Mouse (Mus musculus) olfactory bulb, adult 2 months (tissue): ENCODE results near the gene Nhej1. TPM values are rescaled to one million over a fixed set of nuclear protein-coding genes. Genes with fewer than 3 reads are reported as not detected.

ENCODE experiments used
- H3K27ac ChIP-seq: fragments of 200-500 bp; 2 replicates; pipeline ENCODE4 v1.5.1; 2012; ENCODE audit warnings: low read depth, low read length; ENCODE audit not compliant: insufficient read depth
- H3K4me1 ChIP-seq: fragments of 200-500 bp; 2 replicates; pipeline ENCODE4 v1.6.1; 2012; ENCODE audit warnings: low read length; ENCODE audit not compliant: control insufficient read depth, insufficient read depth
- H3K4me3 ChIP-seq: fragments of 200-500 bp; 2 replicates; pipeline ENCODE4 v1.5.1; 2012; ENCODE audit warnings: mild to moderate bottlenecking, low read depth, low read length, moderate library complexity; ENCODE audit not compliant: insufficient read depth
- CTCF ChIP-seq: fragments of 200-500 bp; IDR thresholded peaks from 2 replicates; pipeline ENCODE4 v1.5.1; 2012; ENCODE audit warnings: low read depth, mild to moderate bottlenecking, low read length, moderate library complexity; ENCODE audit not compliant: insufficient read depth
- POLR2A ChIP-seq: fragments of 200-500 bp; IDR thresholded peaks from 2 replicates; pipeline ENCODE4 v1.6.1; 2012; ENCODE audit warnings: mild to moderate bottlenecking, low read depth, low read length, moderate library complexity; ENCODE audit not compliant: insufficient read depth
- WGBS: fragments of 180-500 bp; shearing (Covaris S2); methylation state at CpG from one replicate; pipeline ENCODE4 v1.1.7; 2018; 5-methylcytosine and 5-hydroxymethylcytosine counted together
- polyA plus RNA-seq: library from polyadenylated mRNA; stranded (reverse); fragments of >200 nt; gene quantifications from 2 replicates; pipeline ENCODE4 v1.2.4, GENCODE M21; 2012; ENCODE audit warnings: low replicate concordance; ENCODE audit not compliant: missing spikeins, insufficient read depth, insufficient read length

Gene Nhej1
- polyA plus RNA-seq, 1 experiment = not detected

DNA sequence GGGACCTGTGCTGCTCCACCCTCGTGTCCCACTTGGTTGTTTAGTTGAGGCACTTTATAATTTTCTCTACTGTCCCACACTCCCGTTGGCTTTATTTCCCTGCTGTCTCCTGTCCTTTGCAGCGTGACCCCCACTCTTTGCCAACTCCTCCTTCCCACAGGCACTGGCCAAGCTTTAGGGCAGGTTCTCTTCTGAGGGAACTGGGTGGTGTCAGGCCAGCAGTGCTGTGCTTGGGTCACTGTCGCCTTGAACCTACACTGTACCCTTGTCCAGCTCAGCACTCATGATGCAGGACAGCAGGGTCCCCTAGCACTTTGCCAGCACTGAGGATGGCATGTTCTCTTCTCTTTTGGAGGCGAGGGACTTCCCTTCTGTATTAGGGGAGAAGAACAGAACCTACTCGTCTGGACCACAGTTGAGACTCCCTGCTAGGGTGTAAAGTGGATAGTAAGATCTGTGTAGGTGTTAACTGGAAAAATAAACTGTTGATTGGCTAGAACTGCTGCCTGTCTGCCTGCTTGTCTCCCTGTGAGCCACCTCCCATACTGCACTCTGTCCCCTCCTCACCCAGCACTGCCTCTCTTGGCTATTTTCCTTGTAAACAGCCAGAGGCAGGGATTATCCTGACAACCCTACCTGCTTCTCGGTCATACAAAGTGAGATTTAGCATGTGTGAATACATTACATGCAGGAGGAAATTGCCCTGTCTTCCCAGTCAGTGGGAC lies 22.6 kb upstream of the Nhej1 start:
- no peak overlapping the region for H3K27ac ChIP-seq
- TF ChIP-seq POLR2A = no peak
- WGBS = 83% methylated on average over 7 of the region's 7 CpGs
- peaks cover 19% of the 10 kb centered on the region for H3K4me1 ChIP-seq
- no peak overlapping the region for H3K4me3 ChIP-seq

DNA sequence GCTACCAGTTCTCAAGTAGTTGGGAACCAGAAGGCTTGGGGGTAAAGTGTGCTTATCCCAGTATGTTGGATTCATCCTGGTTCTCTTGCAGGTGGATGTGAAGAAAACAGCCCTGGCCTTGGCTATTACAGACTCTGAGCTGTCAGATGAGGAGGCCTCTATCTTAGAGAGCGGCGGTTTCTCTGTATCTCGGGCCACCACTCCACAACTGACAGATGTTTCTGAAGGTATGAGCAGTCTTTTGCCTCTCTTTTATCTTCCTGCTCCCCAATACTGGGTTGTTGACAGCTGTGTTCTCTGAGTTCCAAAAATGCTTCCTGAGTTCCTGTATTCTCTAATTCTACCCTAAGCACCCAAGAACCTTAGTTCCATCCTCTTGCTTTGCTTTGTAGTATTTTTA lies 20.6 kb upstream of the Nhej1 start:
- no peak overlapping the region for H3K4me3 ChIP-seq
- 96% methylated on average over 3 of the region's 3 CpGs for WGBS
- H3K27ac ChIP-seq = no peak overlapping the region
- no peak for TF ChIP-seq POLR2A
- no peak for TF ChIP-seq CTCF
- peaks cover 25% of the 10 kb centered on the region for H3K4me1 ChIP-seq

DNA sequence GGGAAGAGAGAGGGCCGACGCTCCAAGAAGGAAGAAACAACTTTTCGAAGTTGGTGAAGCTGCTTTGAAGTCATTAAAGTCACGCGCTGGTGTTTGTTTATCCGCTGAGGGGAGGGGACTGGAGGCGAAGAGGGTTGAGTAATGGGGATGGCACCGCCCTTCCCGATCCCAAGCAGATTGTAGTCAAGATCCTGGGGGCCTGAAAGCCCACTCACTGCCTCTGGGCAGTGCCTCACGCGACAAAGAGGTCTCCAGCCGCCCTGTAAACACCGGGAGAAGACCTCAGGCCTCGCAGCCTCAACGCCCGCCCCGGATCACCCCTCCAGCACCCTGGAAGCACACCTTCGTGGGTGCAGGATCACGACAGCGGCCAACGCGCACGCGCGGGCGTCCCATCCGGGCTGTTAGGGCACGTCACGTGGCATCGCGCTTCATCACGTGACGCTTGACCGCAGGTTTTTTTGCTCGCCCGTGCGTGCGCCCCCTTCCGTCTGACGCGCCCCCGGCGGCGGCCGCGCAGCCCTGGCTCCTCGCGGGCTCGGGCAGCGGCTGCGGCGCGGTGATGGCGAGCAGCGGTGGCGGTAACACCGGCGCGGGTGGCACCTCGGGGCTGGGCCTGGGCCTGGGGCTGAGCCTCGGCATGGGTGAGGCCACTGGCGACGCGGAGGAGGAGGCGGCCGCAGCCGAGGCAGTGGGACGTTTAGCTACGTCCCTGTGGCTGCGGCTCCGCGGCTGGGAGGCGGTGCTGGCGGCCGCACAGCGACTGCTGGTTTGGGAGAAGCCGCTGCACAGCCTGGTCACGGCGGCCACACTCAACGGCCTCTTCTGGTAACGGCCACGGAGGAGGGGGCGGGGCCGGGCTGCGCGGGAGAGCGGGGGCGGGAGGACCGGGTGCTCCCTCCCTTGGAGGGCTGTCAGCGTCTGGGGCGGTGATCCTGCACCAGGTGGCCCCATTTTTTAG lies 17.6 kb upstream of the Nhej1 start, which contains the start of the genes Cnppd1 and Retreg2:
Gene Cnppd1 (minus strand): TSS at position 411 of the 961 bp plus-strand sequence.
Gene Retreg2 (plus strand): TSS at position 478 of the 961 bp plus-strand sequence.
- Histone ChIP-seq H3K27ac (peak within 1 kb of the TSS; percentile 88), H3K4me1 (peaks cover 26% of the 10 kb centered on the region), H3K4me3 (peak within 1 kb of the TSS; percentile 98)
- WGBS = under 1% methylated on average over 91 of the region's 91 CpGs
- TF ChIP-seq CTCF = peak; percentile 65
- peak; percentile 94 for TF ChIP-seq POLR2A

DNA sequence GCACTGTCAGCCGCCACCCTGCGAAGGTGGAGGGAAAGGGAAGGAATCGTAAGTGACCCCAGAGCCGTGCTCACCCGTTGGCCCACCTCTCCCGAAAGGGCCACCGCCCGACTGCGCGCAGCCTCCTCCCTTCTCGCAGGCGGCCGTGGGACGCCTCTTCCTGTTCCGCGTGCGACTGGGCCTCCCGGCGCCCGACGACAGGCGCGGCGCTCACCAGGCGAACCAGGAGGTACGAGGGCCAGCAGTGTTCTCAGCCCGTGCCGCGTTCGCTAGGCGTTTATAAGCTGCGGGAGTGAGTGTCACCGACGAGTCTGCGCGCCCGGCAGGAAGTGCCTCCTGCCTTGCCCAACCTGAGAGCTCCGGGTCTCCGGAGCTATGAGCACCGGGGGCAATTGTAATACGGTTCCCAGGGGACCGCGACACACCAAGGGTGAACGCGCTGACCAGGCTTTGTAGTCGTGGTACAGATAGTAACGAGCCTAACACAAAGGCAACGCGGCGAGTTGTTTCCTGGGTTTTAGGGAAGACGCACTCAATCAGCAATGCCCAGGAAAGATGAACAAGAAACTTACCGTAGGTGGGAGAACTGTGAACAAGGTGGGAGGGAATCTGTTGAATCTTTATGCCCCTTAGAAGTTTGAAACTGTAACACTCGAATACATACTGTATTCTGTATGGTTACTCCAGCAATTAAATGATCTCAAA lies 16.6 kb upstream of the Nhej1 start:
- WGBS = under 1% methylated on average over 53 of the region's 53 CpGs
- H3K27ac ChIP-seq = peak overlapping the region; percentile 88
- peak overlapping the region; percentile 98 for H3K4me3 ChIP-seq
- peaks cover 19% of the 10 kb centered on the region for H3K4me1 ChIP-seq
- no peak for TF ChIP-seq CTCF
- TF ChIP-seq POLR2A = no peak

DNA sequence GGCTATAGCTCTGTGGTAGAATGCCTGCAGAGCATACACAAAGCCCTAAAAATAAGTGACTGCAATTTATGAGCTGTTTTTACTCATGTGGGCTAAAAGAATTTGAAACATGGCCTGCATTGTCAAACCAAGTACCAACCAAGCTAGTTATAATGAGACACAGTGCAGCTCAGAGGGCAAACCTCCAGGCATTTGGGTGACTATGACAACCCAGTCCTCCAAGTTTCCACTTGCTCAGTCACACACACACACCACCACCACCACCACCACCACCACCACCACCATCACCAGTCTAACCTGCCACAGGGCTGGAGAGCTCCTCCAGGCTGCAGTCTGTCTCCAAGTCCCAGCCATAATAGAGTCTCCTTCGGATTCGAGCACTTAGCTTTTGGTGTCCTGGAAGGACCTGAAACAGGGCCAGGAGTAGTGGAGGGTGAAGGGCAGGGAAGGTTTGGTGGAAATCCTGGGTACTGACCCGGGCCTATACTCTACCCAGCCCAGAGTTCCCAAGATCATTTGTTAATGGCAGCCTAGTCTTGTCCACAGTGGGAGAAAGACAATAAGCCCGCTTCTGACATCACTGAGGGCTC lies 15.7 kb upstream of the Nhej1 start:
- no peak for TF ChIP-seq POLR2A
- no peak for TF ChIP-seq CTCF
- WGBS = 30% methylated on average over 4 of the region's 4 CpGs
- peak overlapping the region; percentile 98 for H3K4me3 ChIP-seq
- H3K4me1 ChIP-seq = peaks cover 15% of the 10 kb centered on the region
- H3K27ac ChIP-seq = peak overlapping the region; percentile 88; the same call in 1 of the 2 replicates

DNA sequence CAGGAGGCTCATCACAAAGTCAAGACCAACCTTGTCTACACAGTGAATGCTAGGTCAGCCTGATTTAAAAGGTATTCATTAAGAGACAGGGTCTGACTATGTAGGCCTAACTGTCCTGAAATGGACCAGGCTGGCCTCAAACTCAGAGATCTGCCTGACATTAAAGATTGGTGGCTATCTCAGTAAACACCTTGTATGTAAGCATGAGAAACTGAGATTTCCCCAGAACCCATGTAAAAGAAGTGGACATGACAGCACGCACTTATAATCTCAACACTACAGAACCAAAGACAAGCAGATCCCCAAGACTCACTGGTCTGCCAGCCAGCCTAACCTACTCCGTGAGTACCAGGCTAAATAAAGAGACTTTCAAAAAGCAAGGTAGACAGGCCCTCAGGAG lies 13.4 kb upstream of the Nhej1 start:
- peaks cover 9% of the 10 kb centered on the region for H3K4me1 ChIP-seq
- no peak for TF ChIP-seq CTCF
- TF ChIP-seq POLR2A = no peak
- H3K4me3 ChIP-seq = no peak overlapping the region
- no peak overlapping the region for H3K27ac ChIP-seq
- 97% methylated on average over 2 of the region's 2 CpGs for WGBS

DNA sequence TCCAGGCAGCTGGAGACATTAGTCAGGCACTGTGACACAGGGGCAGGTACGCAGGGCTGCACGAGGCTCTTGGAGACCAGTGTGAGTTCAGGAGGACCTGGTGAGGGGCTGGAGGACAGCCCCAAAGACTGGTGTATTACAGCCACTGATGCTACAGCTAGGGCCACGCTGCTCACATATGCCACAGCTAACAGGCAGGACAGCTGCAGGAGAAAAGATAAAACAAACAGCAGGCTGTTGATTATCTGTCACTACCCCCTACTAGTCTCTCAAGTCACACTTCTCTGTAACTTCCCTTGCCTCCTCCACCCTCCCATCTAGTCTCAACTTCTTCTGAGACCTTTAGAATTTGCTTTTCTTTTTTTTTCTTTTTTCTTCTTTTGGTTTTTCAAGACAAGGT lies 11.7 kb upstream of the Nhej1 start:
- Histone ChIP-seq H3K4me1 (peaks cover 9% of the 10 kb centered on the region), H3K27ac (no peak overlapping the region), H3K4me3 (no peak overlapping the region)
- no peak for TF ChIP-seq POLR2A
- no peak for TF ChIP-seq CTCF
- 81% methylated on average over 3 of the region's 3 CpGs for WGBS

DNA sequence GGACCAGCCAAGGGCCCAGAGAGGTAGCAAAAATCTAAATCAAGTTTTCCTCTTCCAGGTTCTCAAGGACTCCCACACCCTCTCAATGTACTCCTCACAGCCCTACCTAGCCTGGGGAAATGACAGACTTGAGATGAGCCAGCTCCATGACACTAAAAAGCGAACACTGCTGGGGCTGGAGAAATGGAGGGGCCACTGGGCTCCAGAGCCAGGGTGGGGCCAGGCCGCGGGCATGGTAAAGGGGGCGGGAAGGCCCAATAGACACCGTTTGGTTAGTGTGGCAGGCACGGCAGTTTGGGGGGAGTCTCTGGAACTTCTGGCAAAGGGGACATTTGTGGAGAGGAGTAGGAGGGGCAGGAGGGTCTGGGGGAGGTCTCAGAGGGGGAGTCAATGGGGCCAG lies 11.3 kb upstream of the Nhej1 start:
- no peak overlapping the region for H3K4me3 ChIP-seq
- H3K27ac ChIP-seq = no peak overlapping the region
- TF ChIP-seq CTCF (no peak), POLR2A (no peak)
- peaks cover 9% of the 10 kb centered on the region for H3K4me1 ChIP-seq
- 89% methylated on average over 6 of the region's 6 CpGs for WGBS
